Mouse (Mus musculus) bone marrow, adult 2 months (tissue): ENCODE data around the gene Rasl10b. TPM values are rescaled to one million over a fixed set of nuclear protein-coding genes. Genes with fewer than 3 reads are reported as not detected.

Source experiments
- H3K27ac ChIP-seq: fragments of 200-500 bp; 2 replicates; pipeline ENCODE4 v1.5.1; 2012; ENCODE audit warnings: low read depth, mild to moderate bottlenecking, control low read depth, inconsistent platforms, low read length; ENCODE audit not compliant: control insufficient read depth, poor library complexity, insufficient read depth
- H3K4me1 ChIP-seq: fragments of 200-500 bp; 2 replicates; pipeline ENCODE4 v1.6.1; 2011; ENCODE audit warnings: low read length; ENCODE audit not compliant: control insufficient read depth, insufficient read depth
- H3K4me3 ChIP-seq: fragments of 200-500 bp; replicated peaks from 2 replicates; pipeline ENCODE3; 2011; ENCODE audit warnings: mild to moderate bottlenecking, low read depth, low read length, control low read depth; ENCODE audit not compliant: control insufficient read depth
- CTCF ChIP-seq: fragments of 200-500 bp; IDR thresholded peaks from 2 replicates; pipeline ENCODE4 v1.5.1; 2011; ENCODE audit warnings: low read length, control low read depth; ENCODE audit not compliant: control insufficient read depth, insufficient read depth
- POLR2A ChIP-seq: fragments of 200-500 bp; IDR thresholded peaks from 2 replicates; pipeline ENCODE4 v1.6.1; 2011; ENCODE audit warnings: low read depth, mild to moderate bottlenecking, control low read depth, low read length, borderline replicate concordance; ENCODE audit not compliant: control insufficient read depth
- WGBS: fragments of 180-500 bp; shearing (Covaris S2); methylation state at CpG from one replicate; pipeline ENCODE4 v1.1.7; 2018; 5-methylcytosine and 5-hydroxymethylcytosine counted together
- polyA plus RNA-seq: library from polyadenylated mRNA; stranded (reverse); fragments of >200 nt; gene quantifications from 2 replicates; pipeline ENCODE4 v1.2.4, GENCODE M21; 2011; ENCODE audit warnings: low replicate concordance; ENCODE audit not compliant: missing spikeins, insufficient read depth, insufficient read length

Gene Rasl10b
- polyA plus RNA-seq, 1 experiment = 1.1 TPM

- WGBS = under 1% methylated on average over 66 of the region's 75 CpGs
- peak; percentile 83; the same call in 1 of the 2 replicates for TF ChIP-seq POLR2A
- TF ChIP-seq CTCF = peak; percentile 98
- Histone ChIP-seq H3K4me3 (peak overlapping the region; percentile 84), H3K4me1 (peaks cover 2% of the 10 kb centered on the region), H3K27ac (peak overlapping the region; percentile 88)
These were observed 31.4 kb downstream of the Rasl10b start for GRCm38 (mm10) chr11:83440081-83441064.

DNA sequence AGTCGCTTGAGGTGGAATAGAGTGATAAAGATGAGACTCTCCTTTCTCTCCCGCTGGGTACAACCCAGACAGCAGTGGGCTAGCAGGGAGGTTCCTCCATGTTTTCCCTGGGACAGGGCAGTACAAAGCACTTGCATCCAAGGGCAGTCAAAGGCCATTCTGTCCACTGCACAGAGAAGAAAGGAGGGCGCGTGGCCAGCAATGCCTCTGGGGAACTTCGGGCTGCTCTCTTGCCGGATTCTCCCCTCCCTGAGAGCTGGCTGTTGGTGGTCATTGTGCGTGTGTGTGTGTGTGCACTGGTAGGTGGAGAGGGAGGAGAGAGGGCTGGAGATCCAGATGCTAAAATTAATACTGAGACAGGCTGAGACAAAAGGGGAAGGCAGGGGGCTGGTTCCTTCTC lies 32.3 kb downstream of the Rasl10b start:
- peaks cover 2% of the 10 kb centered on the region for H3K4me1 ChIP-seq
- 58% methylated on average over 7 of the region's 7 CpGs for WGBS
- H3K4me3 ChIP-seq = peak overlapping the region; percentile 10
- no peak for TF ChIP-seq CTCF
- no peak for TF ChIP-seq POLR2A
- H3K27ac ChIP-seq = no peak overlapping the region

DNA sequence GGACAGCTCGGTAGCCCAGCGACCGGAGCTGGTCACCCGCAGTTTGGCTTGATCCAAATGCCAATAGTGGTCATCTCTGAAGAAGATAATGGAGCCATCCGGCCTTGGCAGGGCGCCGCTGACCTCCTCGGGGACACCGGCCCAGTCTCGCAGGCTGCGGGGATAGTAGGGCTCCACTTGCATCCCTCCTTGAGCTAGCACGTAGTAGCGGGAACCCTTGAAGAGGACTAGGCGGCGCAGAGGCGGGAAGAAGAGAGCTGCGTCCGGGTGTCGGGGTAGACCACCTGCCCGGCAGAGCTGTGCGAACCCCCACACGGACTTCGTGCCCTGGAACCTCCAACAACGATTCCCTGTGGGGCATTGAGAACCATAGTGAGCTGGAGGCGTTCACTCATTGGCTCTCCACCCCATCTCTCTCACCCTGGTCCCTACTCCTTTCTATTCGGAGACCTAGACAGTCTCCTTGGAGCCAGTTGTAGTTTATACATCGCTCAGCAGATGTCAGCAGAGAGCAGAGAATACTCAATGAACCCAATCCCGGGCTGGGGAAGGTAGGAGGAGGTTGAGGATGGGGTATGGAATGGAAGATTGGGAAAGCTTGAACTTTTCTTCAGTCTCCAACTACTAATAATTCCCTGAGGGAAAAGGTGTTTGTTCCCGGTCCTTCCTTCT lies 33.8 kb downstream of the Rasl10b start:
- WGBS = 19% methylated on average over 29 of the region's 29 CpGs
- peak overlapping the region; percentile 10 for H3K4me3 ChIP-seq
- H3K4me1 ChIP-seq = peaks cover 2% of the 10 kb centered on the region
- no peak overlapping the region for H3K27ac ChIP-seq
- TF ChIP-seq CTCF (peak; percentile 47), POLR2A (no peak)

DNA sequence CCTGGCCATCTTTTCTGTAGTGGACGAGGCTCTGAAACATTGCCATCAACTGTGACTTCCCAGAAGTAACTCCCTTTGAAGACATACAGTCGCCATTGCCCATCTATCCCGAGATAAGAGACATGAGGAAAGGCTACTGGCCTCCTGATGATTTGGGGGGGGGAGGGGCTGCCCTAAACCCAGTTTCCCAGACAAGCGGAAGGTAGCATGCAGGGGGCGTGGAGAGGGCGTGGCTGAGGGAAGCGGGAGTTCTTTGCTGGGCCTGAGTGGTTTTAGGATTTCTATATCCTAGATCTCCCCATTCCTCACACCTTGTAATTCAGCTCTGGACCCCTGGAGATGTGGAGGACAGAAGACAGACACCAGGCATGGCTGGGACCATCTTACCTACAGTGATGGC lies 34.9 kb downstream of the Rasl10b start:
- no peak overlapping the region for H3K27ac ChIP-seq
- TF ChIP-seq CTCF (no peak), POLR2A (no peak)
- 4% methylated on average over 7 of the region's 7 CpGs for WGBS
- H3K4me3 ChIP-seq = no peak overlapping the region
- H3K4me1 ChIP-seq = peaks cover under 1% of the 10 kb centered on the region; the same call in 1 of the 2 replicates

DNA sequence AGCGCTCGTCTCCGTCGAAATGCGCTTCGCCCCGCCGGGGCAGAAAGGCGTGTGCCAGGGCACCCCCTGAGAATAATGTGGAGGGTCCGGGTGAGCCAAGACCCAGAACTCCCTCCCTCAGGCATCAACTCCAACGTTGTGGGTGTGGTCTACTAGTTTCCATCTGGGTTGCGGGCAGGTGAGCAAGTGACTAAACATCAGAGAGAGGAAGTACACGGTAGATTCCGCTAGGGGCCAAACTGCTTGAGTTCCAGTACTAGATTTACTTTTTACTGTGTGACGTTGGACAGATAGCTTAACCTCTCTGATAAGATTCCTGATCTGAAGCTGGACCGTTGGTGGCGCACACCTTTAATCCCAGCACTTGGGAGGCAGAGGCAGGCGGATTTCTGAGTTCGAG lies 36.1 kb downstream of the Rasl10b start:
- no peaks in the 10 kb centered on the region; the same call in 1 of the 2 replicates for H3K4me1 ChIP-seq
- no peak overlapping the region for H3K27ac ChIP-seq
- TF ChIP-seq POLR2A = no peak
- no peak for TF ChIP-seq CTCF
- 19% methylated on average over 19 of the region's 19 CpGs for WGBS
- peak overlapping the region; percentile 47 for H3K4me3 ChIP-seq

DNA sequence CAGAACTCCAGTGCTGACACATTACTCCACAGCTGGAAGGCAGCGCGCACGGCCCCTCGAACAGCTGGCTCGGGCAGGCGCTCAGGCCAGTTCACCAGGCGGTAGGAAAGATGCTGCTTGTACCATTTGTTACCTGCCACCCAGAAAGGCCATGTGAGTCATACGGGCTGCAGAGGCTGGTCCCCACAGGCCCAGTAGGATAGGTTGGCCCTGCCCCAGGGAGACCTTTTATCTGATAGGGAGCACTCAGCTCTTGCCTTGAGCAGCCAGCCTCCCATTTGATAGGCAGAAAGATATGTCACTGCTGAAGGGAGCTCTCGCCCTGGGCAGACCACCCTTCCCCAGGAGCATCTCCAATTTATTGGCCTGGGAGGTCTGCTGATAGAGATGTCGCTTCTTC lies 38.7 kb downstream of the Rasl10b start:
- WGBS = 78% methylated on average over 10 of the region's 10 CpGs
- TF ChIP-seq CTCF = no peak
- no peak for TF ChIP-seq POLR2A
- H3K4me3 ChIP-seq = no peak overlapping the region
- no peaks in the 10 kb centered on the region; the same call in 1 of the 2 replicates for H3K4me1 ChIP-seq
- H3K27ac ChIP-seq = no peak overlapping the region

GRCm38 (mm10) chr11:83448021-83448926 lies 39.3 kb downstream of the Rasl10b start:
- no peak overlapping the region for H3K4me3 ChIP-seq
- no peak overlapping the region for H3K27ac ChIP-seq
- H3K4me1 ChIP-seq = no peaks in the 10 kb centered on the region; the same call in 1 of the 2 replicates
- 72% methylated on average over 16 of the region's 16 CpGs for WGBS
- TF ChIP-seq CTCF (no peak), POLR2A (no peak)

DNA sequence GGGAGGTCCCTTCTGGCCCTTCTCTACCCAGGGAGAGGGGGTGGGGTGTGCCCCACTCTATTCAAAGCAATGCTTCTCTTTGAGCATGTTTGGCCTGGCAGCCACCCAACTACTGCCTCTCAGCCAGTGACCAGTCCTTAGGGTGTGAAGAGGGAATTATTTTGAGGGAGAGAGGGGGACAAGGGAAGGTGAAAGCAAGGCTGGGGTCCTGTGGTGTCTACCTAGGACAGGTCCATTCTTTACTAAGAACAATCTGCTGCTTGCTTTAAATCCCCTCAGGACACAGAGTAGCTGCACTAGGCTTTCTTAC lies 39.9 kb downstream of the Rasl10b start:
- H3K27ac ChIP-seq = no peak overlapping the region
- H3K4me3 ChIP-seq = no peak overlapping the region
- no peaks in the 10 kb centered on the region; the same call in 1 of the 2 replicates for H3K4me1 ChIP-seq
- TF ChIP-seq CTCF (no peak), POLR2A (no peak)
